Mouse (Mus musculus) forebrain, embryonic 15.5 days (tissue): ENCODE measurements around the gene Dcaf15. TPM values are rescaled to one million over a fixed set of nuclear protein-coding genes. Genes with fewer than 3 reads are reported as not detected.

Experiments used
- ATAC-seq: fragments of 200-750 bp; cut with Nextera tagmentation; replicated peaks from 2 replicates; pipeline ENCODE4 v1.8.0; 2017; ENCODE audit warnings: mild to moderate bottlenecking, moderate TSS enrichment, moderate library complexity
- H3K27ac ChIP-seq: fragments of 300-500 bp; sonication (generic); replicated peaks from 2 replicates; pipeline ENCODE4 v1.5.1; 2015; ENCODE audit warnings: mild to moderate bottlenecking, inconsistent platforms
- H3K27me3 ChIP-seq: fragments of 300-500 bp; sonication (generic); 2 replicates; pipeline ENCODE4 v1.6.1; 2015; ENCODE audit warnings: inconsistent platforms
- H3K36me3 ChIP-seq: fragments of 300-500 bp; sonication (generic); 2 replicates; pipeline ENCODE4 v1.6.1; 2015; ENCODE audit warnings: mild to moderate bottlenecking, inconsistent platforms
- H3K4me1 ChIP-seq: fragments of 300-500 bp; sonication (generic); 2 replicates; pipeline ENCODE4 v1.6.1; 2015; ENCODE audit warnings: inconsistent platforms
- H3K4me2 ChIP-seq: fragments of 300-500 bp; sonication (generic); replicated peaks from 2 replicates; pipeline ENCODE4 v1.6.1; 2015; ENCODE audit warnings: mild to moderate bottlenecking, inconsistent platforms
- H3K4me3 ChIP-seq: fragments of 300-500 bp; sonication (generic); 2 replicates; pipeline ENCODE4 v1.5.1; 2015; ENCODE audit warnings: mild to moderate bottlenecking, inconsistent platforms
- H3K9ac ChIP-seq: fragments of 300-500 bp; sonication (generic); replicated peaks from 2 replicates; pipeline ENCODE4 v1.6.1; 2015; ENCODE audit warnings: mild to moderate bottlenecking, inconsistent platforms
- H3K9me3 ChIP-seq: fragments of 300-500 bp; sonication (generic); 2 replicates; pipeline ENCODE4 v1.6.1; 2016; ENCODE audit warnings: inconsistent platforms
- WGBS: fragments of 180-500 bp; shearing (Covaris S2); methylation state at CpG from one replicate; pipeline ENCODE4 v1.1.7; 2015; ENCODE audit warnings: mixed read lengths; 5-methylcytosine and 5-hydroxymethylcytosine counted together
- polyA plus RNA-seq: library from polyadenylated mRNA; unstranded; fragments of >200 nt; fragmentation: Nextera tagmentation; extraction: Ambion mirVana; gene quantifications from 2 replicates; pipeline ENCODE4 v1.2.1, GENCODE M21; 2015

Gene Dcaf15
- polyA plus RNA-seq, 1 experiment from 2014 or later: 17.8 TPM

DNA sequence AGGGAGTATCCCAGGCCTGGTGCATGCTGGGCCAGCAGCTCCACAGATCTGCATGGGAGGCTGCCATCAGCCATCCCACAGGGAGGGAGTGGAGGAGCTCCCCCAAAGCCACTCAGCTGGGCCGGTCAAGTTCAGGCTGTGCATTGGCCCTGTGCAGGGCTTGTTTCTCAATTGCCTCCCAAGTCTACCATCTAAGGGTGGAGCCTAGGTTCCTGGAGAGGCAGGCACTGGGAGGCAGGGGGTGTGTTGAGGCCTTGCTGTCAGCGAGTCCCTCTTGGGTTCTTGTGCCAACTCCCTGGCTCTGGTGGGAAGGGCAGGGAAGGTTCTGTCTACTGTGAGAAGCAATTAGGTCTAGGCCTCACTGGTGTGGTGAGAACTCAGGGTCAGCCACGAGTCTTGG is 32.6 kb downstream of the Dcaf15 start:
- Histone ChIP-seq H3K9ac (no peak overlapping the region), H3K4me3 (no peak overlapping the region), H3K36me3 (peaks cover 7% of the 10 kb centered on the region; the same call in 1 of the 2 replicates), H3K9me3 (no peaks in the 10 kb centered on the region), H3K27me3 (no peaks in the 10 kb centered on the region), H3K4me1 (peaks cover 53% of the 10 kb centered on the region), H3K4me2 (no peak overlapping the region), H3K27ac (no peak overlapping the region)
- WGBS: 81% methylated on average over 3 of the region's 3 CpGs
- no peak for ATAC-seq

DNA sequence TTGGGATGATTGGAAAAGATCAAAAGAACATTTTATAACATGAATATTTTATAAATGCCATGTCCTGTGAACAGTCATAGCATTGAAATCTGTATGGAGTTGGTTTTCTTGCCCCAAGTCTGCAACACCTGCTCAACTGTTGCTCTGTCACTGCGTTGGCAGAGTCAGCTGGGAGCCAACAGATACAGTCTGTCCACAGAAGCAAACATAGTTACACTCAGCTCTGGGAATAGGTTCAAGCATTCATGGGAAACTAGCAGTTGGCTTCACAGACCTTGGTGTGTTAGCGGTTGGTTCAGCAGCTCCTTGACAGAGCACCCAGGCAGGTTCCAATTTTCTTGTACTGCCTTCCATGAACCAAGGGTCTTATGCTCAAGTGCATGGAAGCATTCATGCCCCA is 33.9 kb downstream of the Dcaf15 start:
- Histone ChIP-seq H3K4me1 (peaks cover 57% of the 10 kb centered on the region), H3K27me3 (no peaks in the 10 kb centered on the region), H3K4me3 (no peak overlapping the region), H3K9ac (no peak overlapping the region), H3K27ac (0 out of 2 replicates have a peak overlapping the region, but pooled peaks have one; percentile 0), H3K9me3 (no peaks in the 10 kb centered on the region), H3K4me2 (no peak overlapping the region), H3K36me3 (peaks cover 7% of the 10 kb centered on the region; the same call in 1 of the 2 replicates)
- ATAC-seq: no peak
- WGBS: 74% methylated on average over 2 of the region's 2 CpGs

DNA sequence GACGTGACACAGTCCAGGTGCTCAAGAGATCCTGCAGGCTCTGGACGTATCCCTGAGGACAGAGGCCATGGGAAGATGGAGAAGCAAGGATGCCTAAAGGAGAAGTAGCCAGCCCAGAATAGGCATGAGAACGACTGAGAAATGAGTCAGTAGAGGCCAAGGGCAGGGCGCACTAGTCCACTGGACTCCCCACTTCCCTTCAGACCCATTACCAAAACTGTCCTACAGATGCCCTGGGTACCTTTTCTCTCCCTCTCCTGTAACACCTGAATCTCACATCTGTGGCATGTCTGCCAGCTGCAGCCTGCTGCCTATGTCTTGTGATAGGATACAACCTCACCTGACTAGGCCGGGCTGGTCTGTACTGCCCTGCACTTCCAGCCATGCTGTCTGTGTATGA is 34.3 kb downstream of the Dcaf15 start:
- 82% methylated on average over 5 of the region's 5 CpGs for WGBS
- Histone ChIP-seq H3K4me1 (peaks cover 60% of the 10 kb centered on the region), H3K4me2 (no peak overlapping the region), H3K4me3 (no peak overlapping the region), H3K27ac (0 out of 2 replicates have a peak overlapping the region, but pooled peaks have one; percentile 0), H3K9me3 (no peaks in the 10 kb centered on the region), H3K27me3 (no peaks in the 10 kb centered on the region), H3K36me3 (peaks cover 7% of the 10 kb centered on the region; the same call in 1 of the 2 replicates), H3K9ac (no peak overlapping the region)
- ATAC-seq: no peak

DNA sequence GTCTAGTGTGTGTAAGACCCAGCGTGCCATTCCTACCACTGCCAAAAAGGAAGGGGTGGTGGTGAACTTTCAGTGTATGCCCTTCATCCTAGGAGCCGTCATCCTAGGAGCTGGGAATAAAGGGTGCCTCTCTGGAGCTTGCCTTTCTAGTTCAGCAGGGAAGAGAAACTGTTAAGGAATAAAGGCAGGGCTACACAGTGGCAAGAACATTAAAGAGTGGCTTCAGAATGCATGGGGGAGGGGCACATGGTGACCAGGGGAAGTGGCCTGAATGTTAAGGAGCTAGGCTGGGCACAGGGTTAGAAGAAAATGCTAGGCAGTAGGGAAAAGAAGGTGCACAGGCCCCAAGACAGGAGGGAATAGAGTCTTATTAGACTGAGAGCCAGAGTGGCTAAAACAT is 34.8 kb downstream of the Dcaf15 start:
- Histone ChIP-seq H3K36me3 (peaks cover 5% of the 10 kb centered on the region; the same call in 1 of the 2 replicates), H3K9ac (no peak overlapping the region), H3K4me2 (no peak overlapping the region), H3K27me3 (no peaks in the 10 kb centered on the region), H3K4me1 (peaks cover 60% of the 10 kb centered on the region), H3K9me3 (no peaks in the 10 kb centered on the region), H3K27ac (no peak overlapping the region), H3K4me3 (no peak overlapping the region)
- ATAC-seq: no peak
- 35% methylated on average over 2 of the region's 2 CpGs for WGBS

DNA sequence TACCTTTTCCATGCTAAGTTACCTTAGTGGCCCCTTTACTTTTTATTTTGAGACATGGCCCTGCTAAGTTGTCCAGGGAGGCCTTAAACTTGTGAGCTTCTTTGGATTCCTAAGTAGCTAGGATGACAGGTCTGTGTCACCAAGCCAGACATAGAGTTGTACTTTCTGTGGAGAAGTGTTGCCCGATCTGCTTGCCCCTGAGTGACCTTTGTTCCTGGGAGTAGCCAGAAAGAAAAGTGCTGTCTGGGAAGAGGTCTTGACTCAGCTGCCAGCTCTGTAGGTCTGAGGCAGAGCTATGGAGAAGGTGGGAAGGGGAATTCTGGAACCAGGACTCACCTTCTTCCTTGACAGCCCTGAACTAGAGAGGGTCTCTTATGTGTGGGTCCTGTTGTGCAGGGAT is 35.4 kb downstream of the Dcaf15 start:
- Histone ChIP-seq H3K36me3 (no peaks in the 10 kb centered on the region), H3K4me2 (no peak overlapping the region), H3K9ac (no peak overlapping the region), H3K27me3 (no peaks in the 10 kb centered on the region), H3K27ac (no peak overlapping the region), H3K9me3 (no peaks in the 10 kb centered on the region), H3K4me3 (no peak overlapping the region), H3K4me1 (peaks cover 60% of the 10 kb centered on the region)
- no peak for ATAC-seq
- WGBS: 74% methylated on average over 1 of the region's 1 CpGs

DNA sequence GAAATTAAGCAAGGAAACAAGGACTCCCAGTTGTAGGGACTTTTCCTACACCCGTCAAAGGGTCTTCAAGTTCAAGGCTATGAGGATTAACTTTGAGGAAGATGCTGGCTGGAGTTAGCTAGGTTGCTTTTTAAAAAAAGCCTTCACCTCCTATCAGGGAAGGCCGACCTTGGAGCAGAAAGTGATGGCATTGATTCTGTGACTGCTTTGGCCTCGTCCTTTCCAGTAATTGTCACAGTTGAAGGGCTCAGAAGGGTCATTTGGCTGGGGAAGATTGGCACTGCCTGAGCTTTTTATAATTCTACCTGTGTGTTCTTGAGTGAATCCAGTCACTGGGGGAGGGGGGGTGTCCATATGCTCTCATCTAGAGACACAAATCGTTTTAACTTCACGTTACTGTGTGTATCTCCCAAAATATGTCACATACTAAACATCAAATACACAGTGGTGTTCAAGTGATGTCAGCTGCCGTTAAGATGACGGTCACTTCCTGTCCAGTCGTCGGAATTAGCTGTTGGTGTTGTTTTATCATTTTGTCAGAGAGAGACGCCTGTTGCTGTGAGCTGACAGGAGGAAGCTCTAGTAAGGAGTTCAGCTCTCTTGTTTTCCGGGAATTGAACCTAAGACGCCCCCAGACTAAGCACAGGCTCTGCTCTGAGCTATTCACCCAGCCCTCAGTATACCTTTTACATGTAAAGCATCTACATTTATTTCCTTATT is 36.1 kb downstream of the Dcaf15 start:
- no peaks in the 10 kb centered on the region for H3K27me3 ChIP-seq
- WGBS: 77% methylated on average over 12 of the region's 12 CpGs
- no peaks in the 10 kb centered on the region for H3K9me3 ChIP-seq
- no peaks in the 10 kb centered on the region for H3K36me3 ChIP-seq
- H3K27ac ChIP-seq: no peak overlapping the region
- H3K4me1 ChIP-seq: peaks cover 56% of the 10 kb centered on the region
- no peak overlapping the region for H3K4me3 ChIP-seq
- no peak overlapping the region for H3K9ac ChIP-seq
- H3K4me2 ChIP-seq: 0 out of 2 replicates have a peak overlapping the region, but pooled peaks have one; percentile 34
- no peak for ATAC-seq

DNA sequence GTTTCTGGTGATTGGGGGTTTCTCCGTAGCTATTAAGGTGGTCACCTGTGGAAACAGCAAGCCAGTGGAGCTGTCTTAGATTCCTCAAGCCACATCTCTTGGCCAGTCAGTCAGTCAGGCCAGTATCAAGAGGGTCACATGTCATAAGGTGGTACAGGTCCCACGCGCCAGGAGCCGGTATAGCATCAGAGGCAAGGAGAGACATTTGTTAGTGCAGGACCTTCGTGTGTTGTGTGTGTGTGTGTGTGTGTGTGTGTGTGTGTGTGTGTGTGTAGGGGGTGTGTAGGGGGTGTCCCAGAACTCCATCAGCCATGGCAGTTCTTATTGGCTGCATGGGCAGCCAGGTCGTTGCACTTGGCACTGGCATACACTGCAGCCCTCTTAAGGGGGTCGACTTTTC is 36.7 kb downstream of the Dcaf15 start:
- no peak overlapping the region for H3K9ac ChIP-seq
- peaks cover 50% of the 10 kb centered on the region for H3K4me1 ChIP-seq
- no peaks in the 10 kb centered on the region for H3K9me3 ChIP-seq
- peak overlapping the region; percentile 99 for H3K4me3 ChIP-seq
- H3K4me2 ChIP-seq: peak overlapping the region; percentile 34
- no peak for ATAC-seq
- no peak overlapping the region for H3K27ac ChIP-seq
- WGBS: 87% methylated on average over 7 of the region's 7 CpGs
- no peaks in the 10 kb centered on the region for H3K36me3 ChIP-seq
- H3K27me3 ChIP-seq: no peaks in the 10 kb centered on the region

DNA sequence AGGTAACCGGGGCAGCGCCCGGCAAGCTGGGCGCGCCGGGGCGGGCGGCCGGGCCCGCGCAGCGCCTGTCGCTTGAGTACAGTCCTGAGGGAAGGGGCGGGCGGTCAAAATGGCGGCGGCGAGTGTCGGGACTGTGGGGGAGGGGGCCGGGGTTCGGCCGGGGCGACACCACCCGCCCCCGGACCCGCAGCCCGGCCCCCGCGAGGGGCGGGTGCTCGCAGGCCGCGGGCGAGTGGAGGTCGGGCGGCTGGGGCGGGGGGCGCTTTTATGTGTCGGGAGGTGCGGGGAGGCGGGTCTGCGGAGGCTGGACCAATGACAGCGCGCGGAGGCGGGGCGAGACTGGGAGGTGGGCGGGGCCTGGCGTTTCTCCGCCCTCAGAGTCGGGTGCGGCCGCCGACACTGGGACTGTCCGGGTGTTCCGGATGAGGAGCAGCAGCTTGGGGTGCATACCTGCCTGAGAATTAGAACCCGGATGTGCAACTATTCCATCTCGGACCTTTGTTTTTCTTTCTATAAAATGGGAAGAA is 37.5 kb downstream of the Dcaf15 start:
- Histone ChIP-seq H3K36me3 (no peaks in the 10 kb centered on the region), H3K4me3 (peak overlapping the region; percentile 99), H3K4me1 (peaks cover 43% of the 10 kb centered on the region), H3K27me3 (no peaks in the 10 kb centered on the region), H3K9ac (peak overlapping the region; percentile 82), H3K9me3 (no peaks in the 10 kb centered on the region), H3K4me2 (peak overlapping the region; percentile 34), H3K27ac (peak overlapping the region; percentile 96)
- 1% methylated on average over 57 of the region's 58 CpGs for WGBS
- peak; percentile 60 for ATAC-seq

DNA sequence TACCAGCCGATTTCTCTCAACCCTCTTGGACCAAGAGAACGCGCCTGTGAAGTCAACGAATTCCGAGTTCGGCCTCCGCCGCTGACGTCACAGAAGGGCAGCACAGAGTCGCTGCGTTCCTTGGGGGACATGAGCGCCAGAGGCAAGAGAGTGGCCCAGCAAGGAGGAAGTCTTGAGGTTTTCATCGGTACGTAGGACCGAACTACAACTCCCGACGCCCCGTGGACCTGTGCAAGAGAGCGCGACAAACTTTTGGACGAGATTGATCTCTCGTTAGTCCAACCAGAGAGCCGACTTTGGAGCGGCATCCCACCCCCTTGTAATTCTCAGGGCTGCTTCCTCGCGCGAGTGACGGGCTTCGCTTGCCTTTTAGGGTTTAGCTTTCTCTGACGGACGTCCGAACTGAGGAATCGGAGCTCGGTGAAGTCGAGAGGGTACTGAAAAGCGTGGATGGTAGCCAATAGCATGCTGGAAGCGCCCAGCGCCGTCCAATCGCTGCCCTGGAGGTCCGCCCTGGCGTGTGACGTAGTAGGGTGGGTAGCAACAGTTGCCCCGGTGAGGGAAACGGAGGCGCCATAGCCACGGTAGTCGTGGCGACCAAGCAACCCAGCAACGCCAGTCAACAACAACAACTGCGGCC is 38.2 kb downstream of the Dcaf15 start, which contains the start of gene Rfx1:
Rfx1 (plus strand) TSS at position 544 of the 640 bp plus-strand sequence.
- peaks cover 43% of the 10 kb centered on the region for H3K4me1 ChIP-seq
- WGBS: under 1% methylated on average over 51 of the region's 51 CpGs
- H3K9ac ChIP-seq: peak within 1 kb of the TSS; percentile 82
- H3K27me3 ChIP-seq: no peaks in the 10 kb centered on the region
- peak within 1 kb of the TSS; percentile 96 for H3K27ac ChIP-seq
- H3K9me3 ChIP-seq: no peaks in the 10 kb centered on the region
- H3K4me2 ChIP-seq: peak within 1 kb of the TSS; percentile 75
- ATAC-seq: peak; percentile 98
- no peaks in the 10 kb centered on the region for H3K36me3 ChIP-seq
- peak within 1 kb of the TSS; percentile 99 for H3K4me3 ChIP-seq

DNA sequence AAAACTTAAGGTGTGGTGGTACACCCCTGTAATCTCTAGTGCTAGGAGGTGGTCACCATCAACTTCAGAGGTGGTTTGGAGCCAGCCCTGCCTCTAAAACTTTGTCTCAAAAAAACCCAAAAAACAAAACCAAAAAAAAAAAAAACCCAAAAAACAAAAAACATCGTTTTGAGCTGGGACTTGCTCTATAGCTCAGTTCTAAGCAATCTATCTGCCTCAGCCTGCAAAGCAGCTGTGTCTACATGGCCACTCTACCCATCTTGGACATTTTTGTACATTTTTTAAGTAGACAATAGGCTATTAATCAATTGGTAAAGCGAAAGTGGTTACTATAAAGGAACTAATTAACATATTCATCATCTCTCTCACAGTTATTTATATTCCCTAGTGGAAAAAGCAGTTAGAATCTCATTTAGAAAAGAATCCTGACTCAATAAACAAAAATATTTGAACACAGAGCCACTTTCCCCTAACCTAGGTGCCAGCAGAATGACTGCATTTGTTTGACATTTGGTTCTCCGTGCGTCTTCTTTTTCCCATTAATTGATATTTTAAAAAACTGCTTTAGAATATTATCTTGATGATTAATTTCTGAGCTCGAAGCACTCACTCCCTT is 39.0 kb downstream of the Dcaf15 start:
- Histone ChIP-seq H3K4me1 (peaks cover 36% of the 10 kb centered on the region), H3K4me3 (peak overlapping the region; percentile 99), H3K27ac (peak overlapping the region; percentile 83), H3K36me3 (no peaks in the 10 kb centered on the region), H3K4me2 (peak overlapping the region; percentile 75), H3K27me3 (no peaks in the 10 kb centered on the region), H3K9me3 (no peaks in the 10 kb centered on the region), H3K9ac (peak overlapping the region; percentile 67)
- no peak for ATAC-seq
- WGBS: 23% methylated on average over 5 of the region's 5 CpGs

DNA sequence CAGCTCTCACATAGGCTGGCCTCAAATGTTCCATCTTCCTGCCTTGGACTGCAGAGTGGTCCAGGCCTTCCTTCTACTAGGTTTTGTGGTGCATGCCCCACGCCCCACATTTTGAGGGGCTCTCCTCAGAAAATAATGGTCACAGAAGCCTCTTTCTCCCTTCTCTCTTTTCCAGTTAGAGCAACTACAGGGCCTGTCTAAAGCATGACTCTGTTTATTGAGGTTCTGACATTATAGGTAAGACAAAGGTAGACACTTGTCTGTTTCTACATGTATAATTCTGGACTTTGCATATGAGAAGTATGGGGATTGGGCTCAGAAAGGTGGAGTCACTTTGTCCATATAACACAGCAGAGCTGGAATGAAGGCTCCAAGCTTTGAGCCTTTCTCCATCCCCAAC is 39.5 kb downstream of the Dcaf15 start, which contains the start of gene Gm10643:
Gm10643 (minus strand) TSS at position 101 of the 400 bp plus-strand sequence.
- Histone ChIP-seq H3K4me3 (peak within 1 kb of the TSS; percentile 99), H3K9me3 (no peaks in the 10 kb centered on the region), H3K27ac (peak within 1 kb of the TSS; percentile 83), H3K4me2 (peak within 1 kb of the TSS; percentile 75), H3K4me1 (peaks cover 32% of the 10 kb centered on the region), H3K9ac (peak within 1 kb of the TSS; percentile 67), H3K36me3 (no peaks in the 10 kb centered on the region), H3K27me3 (no peaks in the 10 kb centered on the region)
- no peak for ATAC-seq
- 90% methylated on average over 1 of the region's 1 CpGs for WGBS
